Mouse (Mus musculus) forebrain, embryonic 14.5 days (tissue): ENCODE measurements around the gene Ifrd2. TPM values are rescaled to one million over a fixed set of nuclear protein-coding genes. Genes with fewer than 3 reads are reported as not detected.
"Not testable (repeated sequence)": the region's sequence is repeated elsewhere in the genome, so short reads cannot be mapped to it uniquely, and the experiment has no call there.

ENCODE experiments used
- ATAC-seq: fragments of 200-750 bp; cut with Nextera tagmentation; 2 replicates; pipeline ENCODE4 v1.8.0; 2017; ENCODE audit warnings: mild to moderate bottlenecking, moderate library complexity
- DNase-seq: peaks from one replicate; pipeline ENCODE4 v3.0.0-alpha.2; 2015; ENCODE audit warnings: low spot score
- H3K27ac ChIP-seq: fragments of 300-500 bp; sonication (generic); 2 replicates; pipeline ENCODE4 v1.5.1; 2014; ENCODE audit warnings: low read depth, mild to moderate bottlenecking, control low read depth, low read length, moderate library complexity
- H3K27me3 ChIP-seq: fragments of 300-500 bp; sonication (generic); replicated peaks from 2 replicates; pipeline ENCODE4 v1.6.1; 2014; ENCODE audit warnings: low read length, control low read depth, mixed read lengths; ENCODE audit not compliant: control insufficient read depth, insufficient read depth
- H3K36me3 ChIP-seq: fragments of 300-500 bp; sonication (generic); 2 replicates; pipeline ENCODE4 v1.6.1; 2014; ENCODE audit warnings: low read length, control low read depth; ENCODE audit not compliant: control insufficient read depth, insufficient read depth
- H3K4me1 ChIP-seq: fragments of 300-500 bp; sonication (generic); 2 replicates; pipeline ENCODE4 v1.6.1; 2014; ENCODE audit warnings: antibody characterized with exemption, low read length, control low read depth; ENCODE audit not compliant: control insufficient read depth, insufficient read depth
- H3K4me2 ChIP-seq: fragments of 300-500 bp; sonication (generic); 2 replicates; pipeline ENCODE4 v1.6.1; 2014; ENCODE audit warnings: mild to moderate bottlenecking, control low read depth, low read length
- H3K4me3 ChIP-seq: fragments of 300-500 bp; sonication (generic); 2 replicates; pipeline ENCODE4 v1.5.1; 2014; ENCODE audit warnings: low read depth, low read length, control low read depth
- H3K9ac ChIP-seq: fragments of 300-500 bp; sonication (generic); 2 replicates; pipeline ENCODE4 v1.6.1; 2014; ENCODE audit warnings: mild to moderate bottlenecking, low read length, control low read depth, moderate library complexity
- H3K9me3 ChIP-seq: fragments of 300-500 bp; sonication (generic); replicated peaks from 2 replicates; pipeline ENCODE4 v1.6.1; 2016; ENCODE audit warnings: low read length, control low read depth, mixed read lengths; ENCODE audit not compliant: control insufficient read depth
- WGBS: fragments of 180-500 bp; shearing (Covaris S2); extraction: QIAGEN DNeasy Blood & Tissue Kit; methylation state at CpG from one replicate; pipeline ENCODE4 v1.1.7; 2014; 5-methylcytosine and 5-hydroxymethylcytosine counted together
- polyA plus RNA-seq: library from polyadenylated mRNA; unstranded; fragments of >200 nt; fragmentation: Nextera tagmentation; extraction: Ambion mirVana; gene quantifications from 2 replicates; pipeline ENCODE4 v1.2.1, GENCODE M21; 2014

The Ifrd2 gene
- polyA plus RNA-seq, 1 experiment from 2014 or later = 19.1 TPM

GRCm38 (mm10) chr9:107555031-107555457, 32.4 kb upstream of the Ifrd2 start:
- under 1% methylated on average over 23 of the region's 23 CpGs for WGBS
- Histone ChIP-seq H3K4me1 (peaks cover 31% of the 10 kb centered on the region), H3K27me3 (peaks cover 30% of the 10 kb centered on the region), H3K4me2 (peak overlapping the region; percentile 89), H3K36me3 (peaks cover 31% of the 10 kb centered on the region), H3K27ac (peak overlapping the region; percentile 82), H3K9me3 (no peaks in the 10 kb centered on the region), H3K9ac (peak overlapping the region; percentile 88), H3K4me3 (peak overlapping the region; percentile 63)
- ATAC-seq (no peak), DNase-seq (no peak)

GRCm38 (mm10) chr9:107555701-107556100, 31.7 kb upstream of the Ifrd2 start:
- H3K9me3 ChIP-seq = no peaks in the 10 kb centered on the region
- H3K27ac ChIP-seq = no peak overlapping the region
- peak overlapping the region; percentile 89 for H3K4me2 ChIP-seq
- 43% methylated on average over 2 of the region's 2 CpGs for WGBS
- H3K4me1 ChIP-seq = peaks cover 31% of the 10 kb centered on the region
- peak overlapping the region; percentile 63 for H3K4me3 ChIP-seq
- DNase-seq = no peak
- H3K27me3 ChIP-seq = peaks cover 25% of the 10 kb centered on the region
- peak overlapping the region; percentile 88 for H3K9ac ChIP-seq
- peaks cover 38% of the 10 kb centered on the region for H3K36me3 ChIP-seq
- ATAC-seq = no peak

GRCm38 (mm10) chr9:107556346-107556745, 31.1 kb upstream of the Ifrd2 start:
- ATAC-seq (no peak), DNase-seq (no peak)
- Histone ChIP-seq H3K4me2 (peak overlapping the region; percentile 89; the same call in 1 of the 2 replicates), H3K4me3 (0 out of 2 replicates have a peak overlapping the region, but pooled peaks have one; percentile 63), H3K9me3 (no peaks in the 10 kb centered on the region), H3K27ac (no peak overlapping the region), H3K4me1 (peaks cover 29% of the 10 kb centered on the region), H3K27me3 (peaks cover 19% of the 10 kb centered on the region), H3K9ac (peak overlapping the region; percentile 41; the same call in 1 of the 2 replicates), H3K36me3 (peaks cover 44% of the 10 kb centered on the region)
- WGBS = 84% methylated on average over 3 of the region's 3 CpGs

GRCm38 (mm10) chr9:107563029-107563581, 24.3 kb upstream of the Ifrd2 start, which contains the start of gene Tusc2:
Gene Tusc2, plus strand, starts transcription at chr9:107563255.
- H3K4me1 ChIP-seq = peaks cover 14% of the 10 kb centered on the region
- ATAC-seq = peak; percentile 98
- peak within 1 kb of the TSS; percentile 76 for H3K9ac ChIP-seq
- WGBS = under 1% methylated on average over 46 of the region's 46 CpGs
- no peaks in the 10 kb centered on the region for H3K9me3 ChIP-seq
- H3K4me2 ChIP-seq = peak within 1 kb of the TSS; percentile 75
- H3K27me3 ChIP-seq = no peaks in the 10 kb centered on the region
- peaks cover 65% of the 10 kb centered on the region for H3K36me3 ChIP-seq
- peak; percentile 96 for DNase-seq
- H3K27ac ChIP-seq = no peak within 1 kb of the TSS; the same call in 1 of the 2 replicates
- peak within 1 kb of the TSS; percentile 71 for H3K4me3 ChIP-seq

GRCm38 (mm10) chr9:107565556-107565955, 21.9 kb upstream of the Ifrd2 start:
- not testable (repeated sequence) for H3K4me2 ChIP-seq, ATAC-seq, H3K9me3 ChIP-seq, H3K27ac ChIP-seq, H3K9ac ChIP-seq, H3K27me3 ChIP-seq, DNase-seq, H3K4me3 ChIP-seq
- Histone ChIP-seq H3K4me1 (peaks cover 24% of the 10 kb centered on the region), H3K36me3 (peaks cover 41% of the 10 kb centered on the region)
- WGBS = 46% methylated on average over 5 of the region's 5 CpGs

GRCm38 (mm10) chr9:107566041-107566709, 21.3 kb upstream of the Ifrd2 start:
- ATAC-seq = no peak
- no peak overlapping the region for H3K9ac ChIP-seq
- WGBS = 60% methylated on average over 15 of the region's 15 CpGs
- H3K27ac ChIP-seq = no peak overlapping the region
- H3K4me3 ChIP-seq = no peak overlapping the region
- H3K4me1 ChIP-seq = peaks cover 31% of the 10 kb centered on the region
- peak; percentile 73 for DNase-seq
- H3K4me2 ChIP-seq = 0 out of 2 replicates have a peak overlapping the region, but pooled peaks have one; percentile 0
- H3K36me3 ChIP-seq = peaks cover 41% of the 10 kb centered on the region
- H3K27me3 ChIP-seq = no peaks in the 10 kb centered on the region
- H3K9me3 ChIP-seq = no peaks in the 10 kb centered on the region

- 64% methylated on average over 3 of the region's 3 CpGs for WGBS
- no peak for DNase-seq
- no peak overlapping the region for H3K4me2 ChIP-seq
These were observed 20.6 kb upstream of the Ifrd2 start for GRCm38 (mm10) chr9:107566855-107567254.

GRCm38 (mm10) chr9:107567702-107568319, 19.6 kb upstream of the Ifrd2 start, which contains the start of gene Hyal2:
Gene Hyal2, plus strand, starts transcription at chr9:107567945.
- H3K4me1 ChIP-seq = peaks cover 31% of the 10 kb centered on the region
- no peaks in the 10 kb centered on the region for H3K27me3 ChIP-seq
- H3K4me3 ChIP-seq = peak within 1 kb of the TSS; percentile 88
- peak within 1 kb of the TSS; percentile 77 for H3K27ac ChIP-seq
- WGBS = 4% methylated on average over 18 of the region's 18 CpGs
- H3K9me3 ChIP-seq = no peaks in the 10 kb centered on the region
- DNase-seq (no peak), ATAC-seq (no peak)
- peak within 1 kb of the TSS; percentile 92 for H3K9ac ChIP-seq
- H3K36me3 ChIP-seq = peaks cover 43% of the 10 kb centered on the region
- peak within 1 kb of the TSS; percentile 92 for H3K4me2 ChIP-seq

More at GRCm38 (mm10) chr9:107566855-107567254, 20.6 kb upstream of the Ifrd2 start:
- Histone ChIP-seq H3K27me3 (no peaks in the 10 kb centered on the region), H3K36me3 (peaks cover 41% of the 10 kb centered on the region), H3K27ac (no peak overlapping the region), H3K9me3 (no peaks in the 10 kb centered on the region), H3K9ac (no peak overlapping the region), H3K4me1 (peaks cover 31% of the 10 kb centered on the region), H3K4me3 (no peak overlapping the region)
- ATAC-seq = no peak
